Comparison of ENCODE assay signal across 14 mouse cellular contexts in the genomic region with DNA sequence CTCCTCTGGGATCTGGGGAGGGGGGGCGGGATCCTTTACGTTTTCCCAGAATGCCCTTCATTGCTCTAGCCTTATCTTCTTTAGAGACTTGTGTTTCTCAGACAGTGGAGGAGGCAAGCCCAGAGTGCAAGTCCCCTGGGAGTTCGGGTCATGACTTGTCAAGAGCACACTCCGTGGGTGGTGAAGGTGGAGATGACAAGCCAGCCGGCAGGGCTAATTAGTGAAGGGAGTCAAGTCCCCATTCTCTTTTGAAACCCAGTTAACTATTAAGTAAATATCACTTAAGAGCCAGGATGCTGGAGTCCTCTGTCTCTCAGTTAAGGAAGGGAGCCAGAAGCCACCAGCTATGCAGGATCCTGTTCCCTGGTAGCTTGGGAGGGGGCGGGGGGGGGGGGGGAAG.
A peak's percentile ranks its signal among the peaks of the same experiment; 100 is the strongest.
DNase-seq lines count a peak whose midpoint lies in the region; ATAC-seq and TF ChIP-seq lines count a peak whose summit lies in the region.
"Had no signal": no experiment of that assay in that cellular context is flagged by ENCODE, and none has a peak within 500 bp of the region (broad histone marks: within the 10 kb centered on the region; RNA-seq: fewer than 3 reads in every experiment).

No protein-coding gene starts in this region.

- no peaks in the 10 kb centered on the region for H3K9me3 ChIP-seq in heart, embryonic 10.5 days
- H3K9me3 ChIP-seq in heart, embryonic 16.5 days (replicated peaks; ENCODE audit: control insufficient read depth, low read length), result no peaks in the 10 kb centered on the region
- H3K9me3 ChIP-seq: G1E; neural tube, embryonic 12.5 days had no signal

- peak overlapping the region; percentile 60; the same call in 1 of the 2 replicates for H3K27ac ChIP-seq in heart, embryonic 10.5 days
- H3K27ac ChIP-seq in heart, embryonic 16.5 days (ENCODE audit: low read length), result no peak overlapping the region
- H3K27ac ChIP-seq: hindbrain, postnatal 0 days; neural tube, embryonic 12.5 days had no signal

- WGBS in heart, embryonic 10.5 days, result 11% methylated on average over 6 of the region's 6 CpGs
- 16% methylated on average over 5 of the region's 6 CpGs for WGBS in heart, embryonic 16.5 days

- POLR2A ChIA-PET in Patski (lab: Charles Lee), result no interaction called here

- TF ChIP-seq CTCF in Patski (IDR thresholded peaks at IDR 0.05), result no peak

- H3K4me2 ChIP-seq in heart, embryonic 16.5 days (ENCODE audit: low read depth, low read length), result peak overlapping the region; percentile 52
- H3K4me2 ChIP-seq: neural tube, embryonic 12.5 days had no signal

- H3K27me3 ChIP-seq in heart, embryonic 10.5 days (ENCODE audit: insufficient read depth, poor library complexity, severe bottlenecking), result peaks cover 38% of the 10 kb centered on the region
- H3K27me3 ChIP-seq in Patski, result no peaks in the 10 kb centered on the region
- H3K27me3 ChIP-seq in heart, embryonic 16.5 days (ENCODE audit: control insufficient read depth, insufficient read depth, low read length), result 0 out of 2 replicates have a peak, but pooled peaks cover 2% of the 10 kb centered on the region
- H3K27me3 ChIP-seq: neural tube, embryonic 12.5 days had no signal

- no peak for DNase-seq in heart, embryonic 10.5 days (ENCODE audit: low spot score)
- no peak for DNase-seq in heart, adult 18-20 months
- peak; percentile 47 to 71 for DNase-seq in kidney, postnatal 4 days
- no peak for DNase-seq in kidney, adult 8-10 months
- DNase-seq in Patski (ENCODE audit: low read depth, low spot score), result no peak
- DNase-seq in urinary bladder, postnatal 14 days (ENCODE audit: low spot score), result no peak
- no peak for DNase-seq in ovary, postnatal 10 days (ENCODE audit: low spot score)
- DNase-seq: adrenal gland, postnatal 25 days; cerebellum, postnatal 14 days had no signal

- CTCF ChIA-PET in Patski (lab: Charles Lee), result no interaction called here

- H3K4me1 ChIP-seq in heart, embryonic 10.5 days, result peaks cover 36% of the 10 kb centered on the region
- H3K4me1 ChIP-seq in heart, embryonic 16.5 days (ENCODE audit: control insufficient read depth, insufficient read depth, low read length), result peaks cover 7% of the 10 kb centered on the region

- H3K4me3 ChIP-seq in heart, embryonic 10.5 days, result peak overlapping the region; percentile 44; the same call in 1 of the 2 replicates
- no peak overlapping the region for H3K4me3 ChIP-seq in heart, embryonic 16.5 days (ENCODE audit: low read length)
- H3K4me3 ChIP-seq: neural tube, embryonic 12.5 days had no signal

- H3K36me3 ChIP-seq in heart, embryonic 10.5 days, result no peaks in the 10 kb centered on the region
- H3K36me3 ChIP-seq in heart, embryonic 16.5 days (ENCODE audit: control insufficient read depth, insufficient read depth), result no peaks in the 10 kb centered on the region
- H3K36me3 ChIP-seq: neural tube, embryonic 12.5 days had no signal

- ATAC-seq in Patski, result peak; percentile 23
- no peak for ATAC-seq in heart, embryonic 16.5 days (replicated peaks; ENCODE audit: extremely low read depth, insufficient read depth, low FRiP score)
- ATAC-seq: midbrain, embryonic 16.5 days had no signal

- H3K9ac ChIP-seq in heart, embryonic 16.5 days (ENCODE audit: low read length), result no peak overlapping the region
- H3K9ac ChIP-seq: neural tube, embryonic 12.5 days had no signal

- in situ Hi-C loops in Patski (cut with MboI; ENCODE audit: low pct_unique_long_range_greater_than_20kb), result no loop called here

Comparison
In these comparisons a context has a peak if more than half of its experiments do, and no peak if none do; other contexts are left out.
1. DNase-seq: peak in kidney, postnatal 4 days (2 of 2); none in heart, embryonic 10.5 days (single experiment), heart, adult 18-20 months (0 of 2), kidney, adult 8-10 months (0 of 2), Patski (single experiment), urinary bladder, postnatal 14 days (single experiment) and ovary, postnatal 10 days (single experiment).